Mouse (Mus musculus) layer of hippocampus, postnatal 10 days (tissue): ENCODE measurements at regions not wholly inside any gene's neighbourhood (a gene's known extent, or its start where the extent isn't known, plus 50 kb on each side); places are given as distances from the start of the nearest gene placed in this dataset.
A peak's percentile ranks its signal among the peaks of the same experiment; 100 is the strongest.

ENCODE experiments used
- DNase-seq, 2 experiments: peaks; one replicate each; pipeline ENCODE4 v3.0.0; 2021; ENCODE audit warnings: low spot score in 2 of 2

- peak; percentile 47 to 63 for DNase-seq
These were observed 72.2 kb upstream of the Cnot2 start for GRCm38 (mm10) chr10:116653511-116653945.

- DNase-seq, result no peak
These were observed 68.0 kb upstream of the Cnot2 start for GRCm38 (mm10) chr10:116649287-116649686.

- no peak for DNase-seq
These were observed 64.7 kb upstream of the Cnot2 start for GRCm38 (mm10) chr10:116646035-116646434.

- DNase-seq, result no peak
These were observed 64.3 kb upstream of the Cnot2 start for GRCm38 (mm10) chr10:116645631-116646030.

GRCm38 (mm10) chr10:116645108-116645507 is 63.8 kb upstream of the Cnot2 start:
- DNase-seq, result no peak
